Mouse (Mus musculus) C3H10T1/2 (cell line): ENCODE measurements around the gene Havcr1. TPM values are rescaled to one million over a fixed set of nuclear protein-coding genes. Genes with fewer than 3 reads are reported as not detected.

ENCODE experiments used
- polyA plus RNA-seq, 2 experiments: library from polyadenylated mRNA; unstranded; fragments of >200 nt; fragmentation: generic; extraction: Trizol; gene quantifications; one replicate each; pipeline ENCODE4 v1.2.1; 2012; ENCODE audit warnings: missing spikeins in 2 of 2

Havcr1 gene
- polyA plus RNA-seq: not detected

GRCm38 (mm10) chr11:46735076-46735475 is at the start of gene Havcr1:
Gene Havcr1, plus strand, starts transcription at chr11:46735080.

GRCm38 (mm10) chr11:46706664-46707356 is 28.1 kb upstream of the Havcr1 start, which contains the start of gene Timd2:
Gene Timd2, minus strand, starts transcription at chr11:46707061.

GRCm38 (mm10) chr11:46810511-46810910 is 75.6 kb downstream of the Havcr1 start, which contains the start of gene Timd4:
Gene Timd4, plus strand, starts transcription at chr11:46810800.

Other genes starting within 250 kb of the Havcr1 start
- gene Gm12169, start 210.9 kb upstream of the Havcr1 start, polyA plus RNA-seq: not detected
- not detected for gene BC053393, start 163.5 kb upstream of the Havcr1 start, polyA plus RNA-seq
- gene Dppa1, start 105.8 kb upstream of the Havcr1 start, polyA plus RNA-seq: not detected
- not detected for gene Timd2, start 28.0 kb upstream of the Havcr1 start, polyA plus RNA-seq
- gene Timd4, start 75.7 kb downstream of the Havcr1 start, polyA plus RNA-seq: not detected